Comparison of ENCODE assay signal across 16 mouse cellular contexts in the genomic region with DNA sequence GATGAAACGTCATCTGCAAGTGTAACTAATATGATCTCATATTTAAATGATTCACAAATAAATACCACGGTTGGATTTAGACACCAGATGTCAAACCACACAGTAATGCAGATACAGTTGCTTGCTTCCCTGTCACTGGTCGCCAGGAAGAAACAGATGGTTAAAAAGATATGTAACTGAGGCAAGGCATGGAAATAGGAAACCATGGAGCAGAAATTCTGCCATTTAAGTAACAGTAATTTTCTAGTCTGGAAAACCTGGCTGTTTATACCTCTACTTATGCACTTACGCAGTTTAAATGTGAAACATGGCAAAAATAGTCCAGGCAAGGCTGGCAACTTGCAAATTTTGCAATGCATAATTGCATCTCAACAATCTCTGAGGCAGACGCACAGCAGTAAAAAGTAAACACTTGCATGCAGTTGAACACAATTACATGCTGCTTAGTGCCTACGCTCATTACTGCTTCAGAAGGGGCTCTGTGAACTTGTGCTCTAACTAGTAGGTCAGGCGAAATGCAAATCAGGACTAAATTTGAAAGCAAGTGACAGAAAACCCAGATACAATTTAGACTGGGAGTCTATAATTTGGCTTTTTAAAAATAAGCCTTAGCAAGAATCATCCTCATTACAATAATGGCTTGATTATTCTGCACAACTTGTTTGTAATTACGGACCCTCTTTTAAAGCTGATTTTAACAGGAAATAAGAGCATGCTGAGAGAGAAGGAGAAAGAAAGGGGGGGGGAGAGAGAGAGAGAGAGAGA.
A peak's percentile ranks its signal among the peaks of the same experiment; 100 is the strongest.
DNase-seq lines count a peak whose midpoint lies in the region; ATAC-seq lines count a peak whose summit lies in the region.
"Had no signal": no experiment of that assay in that cellular context is flagged by ENCODE, and none has a peak within 500 bp of the region (broad histone marks: within the 10 kb centered on the region; RNA-seq: fewer than 3 reads in every experiment).

No protein-coding gene starts in this region.

- peaks cover 13% of the 10 kb centered on the region for H3K4me1 ChIP-seq in hindbrain, embryonic 10.5 days (replicated peaks)
- peaks cover 9% of the 10 kb centered on the region; the same call in 1 of the 2 replicates for H3K4me1 ChIP-seq in hindbrain, embryonic 13.5 days (replicated peaks)
- peaks cover 15% of the 10 kb centered on the region for H3K4me1 ChIP-seq in forebrain, embryonic 14.5 days (ENCODE audit: control insufficient read depth, insufficient read depth, low read length)
- peaks cover 8% of the 10 kb centered on the region for H3K4me1 ChIP-seq in midbrain, embryonic 15.5 days
- H3K4me1 ChIP-seq: heart, embryonic 15.5 days had no signal

- H3K27ac ChIP-seq in hindbrain, embryonic 10.5 days: peak overlapping the region; percentile 16; the same call in 1 of the 2 replicates
- no peak overlapping the region for H3K27ac ChIP-seq in hindbrain, embryonic 13.5 days
- H3K27ac ChIP-seq in forebrain, embryonic 14.5 days (ENCODE audit: low read depth, low read length): peak overlapping the region; percentile 72
- H3K27ac ChIP-seq in midbrain, embryonic 15.5 days: peak overlapping the region; percentile 34; the same call in 1 of the 2 replicates
- H3K27ac ChIP-seq: heart, embryonic 15.5 days; liver, embryonic 14.5 days had no signal

- no peaks in the 10 kb centered on the region for H3K36me3 ChIP-seq in hindbrain, embryonic 10.5 days
- no peaks in the 10 kb centered on the region for H3K36me3 ChIP-seq in hindbrain, embryonic 13.5 days
- no peaks in the 10 kb centered on the region for H3K36me3 ChIP-seq in forebrain, embryonic 14.5 days (ENCODE audit: control insufficient read depth, insufficient read depth, low read length)
- H3K36me3 ChIP-seq in midbrain, embryonic 15.5 days (replicated peaks): no peaks in the 10 kb centered on the region
- H3K36me3 ChIP-seq: heart, embryonic 15.5 days had no signal

- no peaks in the 10 kb centered on the region for H3K9me3 ChIP-seq in hindbrain, embryonic 10.5 days
- H3K9me3 ChIP-seq in hindbrain, embryonic 13.5 days: no peaks in the 10 kb centered on the region
- no peaks in the 10 kb centered on the region for H3K9me3 ChIP-seq in forebrain, embryonic 14.5 days (replicated peaks; ENCODE audit: control insufficient read depth, low read length)
- no peaks in the 10 kb centered on the region for H3K9me3 ChIP-seq in midbrain, embryonic 15.5 days
- H3K9me3 ChIP-seq: heart, embryonic 15.5 days had no signal

- DNase-seq in hindbrain, embryonic 10.5 days (ENCODE audit: low spot score): no peak
- DNase-seq in A20 (ENCODE audit: low read depth, low spot score): peak; percentile 77
- peak; percentile 85 for DNase-seq in forebrain, embryonic 14.5 days (ENCODE audit: low spot score)
- no peak for DNase-seq in kidney, adult 11 months
- no peak for DNase-seq in spleen, adult 12 weeks (ENCODE audit: low spot score)
- no peak for DNase-seq in urinary bladder, adult 2 months (ENCODE audit: low spot score)
- DNase-seq: cerebellum, adult 18-20 months; embryo, embryonic 11 days; gastrocnemius, postnatal 25 days; kidney, postnatal 14 days; lung, postnatal 14 days; thymus, adult 2 months had no signal

- H3K4me2 ChIP-seq in hindbrain, embryonic 13.5 days: no peak overlapping the region
- H3K4me2 ChIP-seq in forebrain, embryonic 14.5 days (ENCODE audit: low read length): peak overlapping the region; percentile 14; the same call in 1 of the 2 replicates
- H3K4me2 ChIP-seq in midbrain, embryonic 15.5 days: no peak overlapping the region
- H3K4me2 ChIP-seq: heart, embryonic 15.5 days had no signal

- 77% methylated on average over 8 of the region's 8 CpGs for WGBS in hindbrain, embryonic 10.5 days
- 55% methylated on average over 8 of the region's 8 CpGs for WGBS in hindbrain, embryonic 13.5 days
- 18% methylated on average over 8 of the region's 8 CpGs for WGBS in forebrain, embryonic 14.5 days
- 46% methylated on average over 8 of the region's 8 CpGs for WGBS in midbrain, embryonic 15.5 days

- H3K27me3 ChIP-seq in hindbrain, embryonic 10.5 days (ENCODE audit: insufficient read depth, poor library complexity, severe bottlenecking): peaks cover 7% of the 10 kb centered on the region
- H3K27me3 ChIP-seq in hindbrain, embryonic 13.5 days: no peaks in the 10 kb centered on the region
- H3K27me3 ChIP-seq in forebrain, embryonic 14.5 days (replicated peaks; ENCODE audit: control insufficient read depth, insufficient read depth, low read length): no peaks in the 10 kb centered on the region
- H3K27me3 ChIP-seq in midbrain, embryonic 15.5 days (replicated peaks): no peaks in the 10 kb centered on the region
- H3K27me3 ChIP-seq: heart, embryonic 15.5 days had no signal

- ATAC-seq in hindbrain, embryonic 13.5 days (ENCODE audit: low FRiP score): no peak
- ATAC-seq in forebrain, embryonic 14.5 days: peak; percentile 91
- ATAC-seq in midbrain, embryonic 15.5 days (replicated peaks): no peak

- no peak overlapping the region for H3K9ac ChIP-seq in hindbrain, embryonic 13.5 days
- H3K9ac ChIP-seq in forebrain, embryonic 14.5 days (ENCODE audit: low read length): no peak overlapping the region
- no peak overlapping the region for H3K9ac ChIP-seq in midbrain, embryonic 15.5 days
- H3K9ac ChIP-seq: heart, embryonic 15.5 days; liver, embryonic 14.5 days had no signal

- no peak overlapping the region for H3K4me3 ChIP-seq in hindbrain, embryonic 10.5 days
- H3K4me3 ChIP-seq in hindbrain, embryonic 13.5 days: no peak overlapping the region
- no peak overlapping the region for H3K4me3 ChIP-seq in forebrain, embryonic 14.5 days (ENCODE audit: low read depth, low read length)
- H3K4me3 ChIP-seq in midbrain, embryonic 15.5 days: no peak overlapping the region
- H3K4me3 ChIP-seq: heart, embryonic 15.5 days had no signal

Comparison
In these comparisons a context has a peak if more than half of its experiments do, and no peak if none do; other contexts are left out.
1. DNase-seq: peak in A20 (single experiment) and forebrain, embryonic 14.5 days (single experiment); none in hindbrain, embryonic 10.5 days (single experiment), kidney, adult 11 months (single experiment), spleen, adult 12 weeks (single experiment) and urinary bladder, adult 2 months (single experiment).